Mouse (Mus musculus) urinary bladder, postnatal 14 days (tissue): ENCODE data around the gene Ghrhr.
A peak's percentile ranks its signal among the peaks of the same experiment; 100 is the strongest.

Experiments
- DNase-seq: peaks from one replicate; pipeline ENCODE4 v3.0.0; 2021; ENCODE audit warnings: low spot score

The Ghrhr gene

GRCm38 (mm10) chr6:55353711-55354445 lies 22.2 kb upstream of the Ghrhr start:
- no peak for DNase-seq

- no peak for DNase-seq
Observed at GRCm38 (mm10) chr6:55354456-55355117, 21.5 kb upstream of the Ghrhr start.

- DNase-seq = no peak
Observed at GRCm38 (mm10) chr6:55355575-55355974, 20.5 kb upstream of the Ghrhr start.

GRCm38 (mm10) chr6:55356017-55356703 lies 19.9 kb upstream of the Ghrhr start:
- no peak for DNase-seq

GRCm38 (mm10) chr6:55356976-55357635 lies 19.0 kb upstream of the Ghrhr start:
- DNase-seq = no peak

GRCm38 (mm10) chr6:55357636-55358031 lies 18.5 kb upstream of the Ghrhr start:
- DNase-seq = no peak

GRCm38 (mm10) chr6:55358731-55359143 lies 17.4 kb upstream of the Ghrhr start:
- DNase-seq = no peak

- no peak for DNase-seq
Observed at GRCm38 (mm10) chr6:55362663-55363062, 13.4 kb upstream of the Ghrhr start.

GRCm38 (mm10) chr6:55367126-55367525 lies 9.0 kb upstream of the Ghrhr start:
- no peak for DNase-seq

- DNase-seq = no peak
Observed at GRCm38 (mm10) chr6:55370831-55371230, 5.3 kb upstream of the Ghrhr start.

- DNase-seq = no peak
Observed at GRCm38 (mm10) chr6:55376511-55376910, 416 bp downstream of the Ghrhr start.

GRCm38 (mm10) chr6:55377461-55377860 lies 1.4 kb downstream of the Ghrhr start:
- DNase-seq = no peak

- DNase-seq = peak; percentile 47
Observed at GRCm38 (mm10) chr6:55379641-55380335, 3.7 kb downstream of the Ghrhr start.

- DNase-seq = no peak
Observed at GRCm38 (mm10) chr6:55381966-55382365, 5.9 kb downstream of the Ghrhr start.

GRCm38 (mm10) chr6:55383897-55384296 lies 7.8 kb downstream of the Ghrhr start:
- peak; percentile 64 for DNase-seq

GRCm38 (mm10) chr6:55384356-55384951 lies 8.4 kb downstream of the Ghrhr start:
- no peak for DNase-seq

- DNase-seq = no peak
Observed at GRCm38 (mm10) chr6:55388546-55389169, 12.6 kb downstream of the Ghrhr start.

- no peak for DNase-seq
Observed at GRCm38 (mm10) chr6:55389321-55389720, 13.2 kb downstream of the Ghrhr start.

- DNase-seq = no peak
Observed at GRCm38 (mm10) chr6:55391814-55392213, 15.7 kb downstream of the Ghrhr start.

GRCm38 (mm10) chr6:55392453-55392852 lies 16.4 kb downstream of the Ghrhr start:
- peak; percentile 83 for DNase-seq

- DNase-seq = no peak
Observed at GRCm38 (mm10) chr6:55394854-55395253, 18.8 kb downstream of the Ghrhr start.
